Mouse (Mus musculus) cerebellum, adult 2 months (tissue): ENCODE measurements around the gene Fam160a2.

Experiments
- CTCF ChIP-seq: fragments of 200-500 bp; IDR thresholded peaks from 2 replicates; pipeline ENCODE4 v1.5.1; 2011; ENCODE audit warnings: low read depth, mild to moderate bottlenecking, control low read depth, low read length, moderate library complexity, borderline replicate concordance; ENCODE audit not compliant: insufficient read depth
- POLR2A ChIP-seq: fragments of 200-500 bp; IDR thresholded peaks from 2 replicates; pipeline ENCODE4 v1.6.1; 2011; ENCODE audit warnings: low read length, control low read depth, borderline replicate concordance; ENCODE audit not compliant: insufficient read depth

- TF ChIP-seq CTCF (no peak), POLR2A (no peak)
Observed at GRCm38 (mm10) chr7:105394606-105395005, 5.2 kb downstream of the Fam160a2 start.
